Mouse (Mus musculus) stomach, embryonic 16.5 days (tissue): Measurements from ENCODE around the gene Rnd2. TPM values are rescaled to one million over a fixed set of nuclear protein-coding genes. Genes with fewer than 3 reads are reported as not detected.
"Not testable (repeated sequence)": the region's sequence is repeated elsewhere in the genome, so short reads cannot be mapped to it uniquely, and the experiment has no call there.

Source experiments
- ATAC-seq: fragments of 200-750 bp; cut with Nextera tagmentation; 2 replicates; pipeline ENCODE4 v1.8.0; 2017; ENCODE audit warnings: moderate number of reproducible peaks, moderate TSS enrichment; ENCODE audit not compliant: insufficient read depth, low FRiP score
- H3K27ac ChIP-seq: fragments of 300-500 bp; sonication (generic); 2 replicates; pipeline ENCODE4 v1.5.1; 2014; ENCODE audit warnings: low read length
- H3K27me3 ChIP-seq: fragments of 300-500 bp; sonication (generic); 2 replicates; pipeline ENCODE4 v1.6.1; 2014; ENCODE audit warnings: low read length, control low read depth, mixed read lengths; ENCODE audit not compliant: control insufficient read depth, insufficient read depth
- H3K36me3 ChIP-seq: fragments of 300-500 bp; sonication (generic); 2 replicates; pipeline ENCODE4 v1.6.1; 2014; ENCODE audit warnings: low read length; ENCODE audit not compliant: control insufficient read depth, insufficient read depth
- H3K4me1 ChIP-seq: fragments of 300-500 bp; sonication (generic); 2 replicates; pipeline ENCODE4 v1.6.1; 2014; ENCODE audit warnings: low read length, control low read depth, mixed read lengths; ENCODE audit not compliant: control insufficient read depth, insufficient read depth
- H3K4me2 ChIP-seq: fragments of 300-500 bp; sonication (generic); 2 replicates; pipeline ENCODE4 v1.6.1; 2014; ENCODE audit warnings: low read depth, low read length, mixed read lengths
- H3K4me3 ChIP-seq: fragments of 300-500 bp; sonication (generic); replicated peaks from 2 replicates; pipeline ENCODE4 v1.5.1; 2014; ENCODE audit warnings: mild to moderate bottlenecking, low read length
- H3K9ac ChIP-seq: fragments of 300-500 bp; sonication (generic); 2 replicates; pipeline ENCODE4 v1.6.1; 2014; ENCODE audit warnings: low read length
- H3K9me3 ChIP-seq: fragments of 300-500 bp; sonication (generic); replicated peaks from 2 replicates; pipeline ENCODE4 v1.6.1; 2016; ENCODE audit warnings: low read length, control low read depth; ENCODE audit not compliant: control insufficient read depth
- WGBS: fragments of 180-500 bp; shearing (Covaris S2); extraction: QIAGEN DNeasy Blood & Tissue Kit; methylation state at CpG from one replicate; pipeline ENCODE4 v1.1.7; 2014; 5-methylcytosine and 5-hydroxymethylcytosine counted together
- polyA plus RNA-seq: library from polyadenylated mRNA; unstranded; fragments of >200 nt; fragmentation: Nextera tagmentation; extraction: Ambion mirVana; gene quantifications from 2 replicates; pipeline ENCODE4 v1.2.1, GENCODE M21; 2015

Rnd2 gene
- polyA plus RNA-seq, 1 experiment from 2014 or later, result 10.7 TPM

DNA sequence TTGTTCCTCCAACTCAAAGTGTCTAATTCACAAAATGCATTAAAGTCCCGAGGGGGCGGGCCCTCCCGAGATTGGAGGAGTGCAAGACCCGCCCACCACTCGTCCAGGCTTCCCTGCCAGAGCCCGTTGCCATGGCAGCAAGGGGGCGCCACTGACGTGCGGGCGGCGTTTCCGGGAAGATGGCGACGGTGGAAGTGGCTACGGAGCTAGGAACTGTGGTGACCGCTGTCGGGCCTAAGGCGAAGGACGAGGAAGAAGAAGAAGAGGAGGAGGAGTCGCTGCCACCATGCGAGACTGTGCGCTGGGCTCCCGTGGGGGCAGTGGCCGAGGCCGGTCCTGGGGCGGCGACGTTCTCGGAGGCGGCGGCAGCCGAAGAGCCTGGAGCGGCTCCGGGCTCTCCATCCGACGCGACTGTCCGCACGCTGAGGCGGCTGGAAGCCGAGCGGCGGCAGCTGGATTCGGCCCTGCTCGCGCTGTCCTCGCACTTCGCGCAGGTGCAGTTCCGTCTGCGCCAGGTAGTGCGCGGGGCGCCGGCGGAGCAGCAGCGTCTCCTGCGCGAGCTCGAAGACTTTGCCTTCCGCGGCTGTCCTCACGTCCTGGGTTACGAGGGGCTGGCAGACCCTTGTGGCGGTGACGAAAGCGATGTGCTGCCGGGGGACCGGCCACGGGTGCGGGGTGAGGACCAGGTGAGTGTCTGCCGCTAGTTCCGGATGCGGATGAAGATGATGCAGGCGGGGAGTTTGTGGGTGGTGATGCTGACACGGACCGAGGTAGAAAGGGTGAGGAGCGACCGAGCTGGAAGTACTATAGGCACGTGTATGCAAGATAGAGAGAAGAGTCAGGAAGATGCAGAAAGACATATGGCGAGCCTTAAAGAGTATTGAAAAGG lies 39.6 kb upstream of the Rnd2 start, which contains the start of the genes Rundc1 and Ptges3l:
Gene Rundc1 (plus strand): TSS at position 161 of the 889 bp plus-strand sequence.
Gene Ptges3l (minus strand): TSS at position 409 of the 889 bp plus-strand sequence.
- Histone ChIP-seq H3K27ac (peak within 1 kb of the TSS; percentile 92), H3K27me3 (no peaks in the 10 kb centered on the region), H3K4me1 (peaks cover 22% of the 10 kb centered on the region), H3K4me2 (peak within 1 kb of the TSS; percentile 96), H3K9ac (peak within 1 kb of the TSS; percentile 91), H3K9me3 (no peaks in the 10 kb centered on the region), H3K4me3 (peak within 1 kb of the TSS; percentile 98), H3K36me3 (peaks cover 1% of the 10 kb centered on the region)
- under 1% methylated on average over 81 of the region's 81 CpGs for WGBS
- peak; percentile 92 for ATAC-seq

DNA sequence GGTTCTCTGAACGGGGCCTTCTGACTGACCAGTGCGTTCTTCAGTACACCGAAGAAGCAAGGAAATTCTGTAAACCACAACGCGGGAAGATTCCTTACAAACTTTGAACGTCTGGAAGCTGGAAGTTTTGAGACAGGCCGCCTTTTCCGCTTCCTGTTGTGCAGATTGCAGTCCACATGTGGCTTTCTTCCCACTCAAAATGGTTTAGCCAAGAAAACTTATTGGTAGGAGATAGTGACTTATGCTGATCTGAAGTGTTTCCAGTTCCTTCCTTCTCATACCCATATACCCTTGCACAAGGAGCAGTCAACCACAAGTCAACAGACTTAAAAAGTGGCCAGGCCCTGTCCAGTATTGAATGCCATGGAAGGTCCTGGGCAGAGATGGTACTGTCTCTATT lies 38.6 kb upstream of the Rnd2 start:
- H3K9me3 ChIP-seq, result no peaks in the 10 kb centered on the region
- H3K36me3 ChIP-seq, result peaks cover 5% of the 10 kb centered on the region
- 48% methylated on average over 8 of the region's 8 CpGs for WGBS
- H3K4me2 ChIP-seq, result peak overlapping the region; percentile 96
- peak overlapping the region; percentile 98 for H3K4me3 ChIP-seq
- ATAC-seq, result no peak
- H3K27ac ChIP-seq, result no peak overlapping the region
- H3K4me1 ChIP-seq, result peaks cover 22% of the 10 kb centered on the region
- no peaks in the 10 kb centered on the region for H3K27me3 ChIP-seq
- H3K9ac ChIP-seq, result peak overlapping the region; percentile 91; the same call in 1 of the 2 replicates

- Histone ChIP-seq H3K4me2 (no peak overlapping the region), H3K36me3 (peaks cover 10% of the 10 kb centered on the region), H3K4me1 (peaks cover 6% of the 10 kb centered on the region), H3K4me3 (no peak overlapping the region), H3K9me3 (no peaks in the 10 kb centered on the region), H3K27me3 (no peaks in the 10 kb centered on the region), H3K27ac (no peak overlapping the region), H3K9ac (no peak overlapping the region)
- no peak for ATAC-seq
- WGBS, result 94% methylated on average over 9 of the region's 9 CpGs
These were observed 33.5 kb upstream of the Rnd2 start for GRCm38 (mm10) chr11:101431327-101431726.

GRCm38 (mm10) chr11:101433396-101433795 lies 31.4 kb upstream of the Rnd2 start:
- Histone ChIP-seq H3K27ac (no peak overlapping the region), H3K4me3 (no peak overlapping the region), H3K4me1 (no peaks in the 10 kb centered on the region; the same call in 1 of the 2 replicates), H3K36me3 (peaks cover 10% of the 10 kb centered on the region), H3K27me3 (no peaks in the 10 kb centered on the region), H3K9me3 (no peaks in the 10 kb centered on the region), H3K4me2 (no peak overlapping the region), H3K9ac (no peak overlapping the region)
- ATAC-seq, result no peak
- 94% methylated on average over 13 of the region's 13 CpGs for WGBS

DNA sequence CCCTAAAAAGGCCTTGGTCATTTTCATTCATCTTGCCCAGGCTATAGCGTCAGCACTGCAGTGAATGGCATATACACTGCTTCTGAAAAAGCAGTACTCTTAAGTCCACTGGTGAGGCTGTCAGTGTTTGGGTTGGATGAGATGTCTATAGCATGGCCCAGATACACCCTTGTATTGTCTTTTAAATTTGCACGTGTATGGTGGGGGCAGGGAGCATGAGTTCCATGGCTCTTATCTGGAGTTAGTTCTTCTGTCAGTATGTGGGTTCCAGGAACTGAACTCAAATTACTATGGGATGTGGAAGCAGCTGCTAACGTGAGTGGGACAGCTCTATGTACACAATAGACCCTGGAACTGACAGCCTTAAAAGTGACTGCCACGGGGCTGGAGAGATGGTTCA lies 29.0 kb upstream of the Rnd2 start:
- Histone ChIP-seq H3K4me3 (no peak overlapping the region), H3K4me1 (no peaks in the 10 kb centered on the region), H3K9ac (no peak overlapping the region), H3K9me3 (no peaks in the 10 kb centered on the region), H3K27ac (no peak overlapping the region), H3K36me3 (0 out of 2 replicates have a peak, but pooled peaks cover 4% of the 10 kb centered on the region), H3K27me3 (no peaks in the 10 kb centered on the region), H3K4me2 (no peak overlapping the region)
- WGBS, result 75% methylated on average over 4 of the region's 4 CpGs
- ATAC-seq, result no peak

DNA sequence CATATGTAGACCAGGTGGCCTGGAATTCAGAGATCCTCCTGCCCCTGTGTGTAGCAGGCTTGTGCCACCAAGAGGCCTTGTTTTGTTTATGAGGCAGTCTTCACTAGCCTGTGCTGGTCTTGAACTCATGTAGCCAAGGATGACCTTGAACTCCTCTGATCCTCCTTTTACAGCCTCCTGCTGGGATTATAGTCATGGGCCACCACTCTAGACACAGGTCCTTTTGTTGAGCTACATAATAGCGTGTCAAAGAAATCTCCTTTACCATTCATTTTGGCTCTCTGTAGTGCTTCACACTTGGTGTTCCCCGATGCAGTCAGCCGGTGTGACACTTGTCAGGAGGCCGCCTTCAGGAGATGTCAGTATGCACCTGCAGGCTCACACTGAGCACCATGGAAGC lies 27.9 kb upstream of the Rnd2 start:
- no peaks in the 10 kb centered on the region for H3K9me3 ChIP-seq
- H3K27ac ChIP-seq, result no peak overlapping the region
- H3K36me3 ChIP-seq, result 0 out of 2 replicates have a peak, but pooled peaks cover 1% of the 10 kb centered on the region
- ATAC-seq, result no peak
- H3K27me3 ChIP-seq, result no peaks in the 10 kb centered on the region
- no peak overlapping the region for H3K4me3 ChIP-seq
- H3K4me2 ChIP-seq, result no peak overlapping the region
- H3K9ac ChIP-seq, result no peak overlapping the region
- WGBS, result 82% methylated on average over 4 of the region's 4 CpGs
- no peaks in the 10 kb centered on the region for H3K4me1 ChIP-seq

DNA sequence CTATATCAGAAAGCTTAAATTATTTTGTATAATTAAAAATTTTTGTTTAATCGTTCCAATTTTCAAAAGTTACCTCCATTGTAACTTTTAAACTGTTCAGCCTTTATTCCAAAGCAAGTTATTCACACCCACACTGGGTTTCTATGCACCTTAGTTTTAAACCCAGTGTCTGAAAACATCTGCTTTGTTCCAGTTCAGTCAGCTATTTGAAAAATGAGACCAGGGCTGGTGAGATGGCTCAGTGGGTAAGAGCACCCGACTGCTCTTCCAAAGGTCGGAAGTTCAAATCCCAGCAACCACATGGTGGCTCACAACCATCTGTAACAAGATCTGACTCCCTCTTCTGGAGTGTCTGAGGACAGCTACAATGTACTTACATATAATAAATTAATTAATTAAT lies 26.8 kb upstream of the Rnd2 start:
- WGBS, result 50% methylated on average over 3 of the region's 3 CpGs
- H3K9ac ChIP-seq, H3K9me3 ChIP-seq, H3K4me2 ChIP-seq, ATAC-seq, H3K4me1 ChIP-seq, H3K27me3 ChIP-seq, H3K27ac ChIP-seq, H3K4me3 ChIP-seq, H3K36me3 ChIP-seq: not testable (repeated sequence)

DNA sequence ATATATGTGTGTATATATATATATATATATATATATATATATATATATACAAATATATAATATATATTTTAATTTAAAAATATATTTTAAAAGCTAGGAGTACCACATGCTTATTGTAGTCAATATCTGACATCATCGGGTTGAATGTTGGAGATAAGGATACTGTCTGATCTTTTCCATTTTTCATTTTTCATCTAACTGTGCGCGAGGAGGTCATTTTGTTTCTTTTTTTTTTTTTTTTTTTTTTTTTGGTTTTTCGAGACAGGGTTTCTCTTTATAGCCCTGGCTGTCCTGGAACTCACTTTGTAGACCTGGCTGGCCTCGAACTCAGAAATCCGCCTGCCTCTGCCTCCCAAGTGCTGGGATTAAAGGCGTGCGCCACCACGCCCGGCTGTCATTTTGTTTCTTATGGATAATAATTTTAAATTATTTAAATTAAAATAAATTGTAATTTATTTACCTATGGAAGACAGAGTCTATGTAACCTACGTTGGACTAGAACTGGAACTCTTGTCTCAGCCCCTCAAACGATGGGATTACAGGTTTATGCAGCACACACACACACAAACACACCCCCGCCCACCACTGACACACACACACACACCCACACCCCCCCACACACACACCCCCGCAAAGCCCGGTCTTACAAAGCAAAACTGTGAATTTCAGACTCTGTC lies 23.2 kb upstream of the Rnd2 start:
- H3K27ac ChIP-seq, H3K27me3 ChIP-seq, ATAC-seq, H3K9me3 ChIP-seq: not testable (repeated sequence)
- 33% methylated on average over 15 of the region's 15 CpGs for WGBS
- H3K4me3 ChIP-seq, result peak overlapping the region; percentile 86
- H3K36me3 ChIP-seq, result peaks cover 16% of the 10 kb centered on the region
- peak overlapping the region; percentile 60; the same call in 1 of the 2 replicates for H3K9ac ChIP-seq
- H3K4me2 ChIP-seq, result peak overlapping the region; percentile 54
- peaks cover 19% of the 10 kb centered on the region for H3K4me1 ChIP-seq
